Mouse (Mus musculus) heart, embryonic 14.5 days (tissue): Measurements from ENCODE around the gene Anks1b. TPM values are rescaled to one million over a fixed set of nuclear protein-coding genes. Genes with fewer than 3 reads are reported as not detected.

ENCODE experiments used
- ATAC-seq: fragments of 200-750 bp; cut with Nextera tagmentation; 2 replicates; pipeline ENCODE4 v1.8.0; 2017; ENCODE audit warnings: low read depth, moderate TSS enrichment; ENCODE audit not compliant: insufficient number of reproducible peaks, insufficient read depth, low FRiP score
- H3K27ac ChIP-seq, 2 experiments: fragments of 200-500 bp in 1 of 2; fragments of 300-500 bp in 1 of 2; sonication (generic) in 1 of 2; replicated peaks in 1 of 2; 2 replicates each; pipeline ENCODE4 v1.5.1; 2012 to 2014; ENCODE audit warnings: low read depth in 2 of 2, low read length in 2 of 2, control low read depth in 1 of 2, mild to moderate bottlenecking in 1 of 2, mixed read lengths in 1 of 2; ENCODE audit not compliant: control insufficient read depth in 1 of 2, insufficient read depth in 1 of 2
- H3K27me3 ChIP-seq: fragments of 300-500 bp; sonication (generic); 2 replicates; pipeline ENCODE4 v1.6.1; 2014; ENCODE audit warnings: mild to moderate bottlenecking, low read length, control low read depth; ENCODE audit not compliant: control insufficient read depth, insufficient read depth
- H3K36me3 ChIP-seq: fragments of 300-500 bp; sonication (generic); 2 replicates; pipeline ENCODE4 v1.6.1; 2014; ENCODE audit warnings: mild to moderate bottlenecking, control low read depth, low read length, mixed read lengths; ENCODE audit not compliant: control insufficient read depth, insufficient read depth
- H3K4me1 ChIP-seq, 2 experiments: fragments of 200-500 bp in 1 of 2; fragments of 300-500 bp in 1 of 2; sonication (generic) in 1 of 2; 2 replicates each; pipeline ENCODE4 v1.6.1; 2012 to 2014; ENCODE audit warnings: low read length in 2 of 2, control low read depth in 1 of 2, mixed read lengths in 1 of 2; ENCODE audit not compliant: control insufficient read depth in 2 of 2, insufficient read depth in 2 of 2
- H3K4me2 ChIP-seq: fragments of 300-500 bp; sonication (generic); 2 replicates; pipeline ENCODE4 v1.6.1; 2014; ENCODE audit warnings: mild to moderate bottlenecking, low read length
- H3K4me3 ChIP-seq, 2 experiments: fragments of 200-500 bp in 1 of 2; fragments of 300-500 bp in 1 of 2; sonication (generic) in 1 of 2; 2 replicates each; pipeline ENCODE4 v1.5.1; 2012 to 2014; ENCODE audit warnings: low read length in 2 of 2, mild to moderate bottlenecking in 2 of 2, control low read depth in 1 of 2, low read depth in 1 of 2, moderate library complexity in 1 of 2; ENCODE audit not compliant: control insufficient read depth in 1 of 2, insufficient read depth in 1 of 2
- H3K9ac ChIP-seq: fragments of 300-500 bp; sonication (generic); 2 replicates; pipeline ENCODE4 v1.6.1; 2014; ENCODE audit warnings: mild to moderate bottlenecking, low read length
- H3K9me3 ChIP-seq: fragments of 300-500 bp; sonication (generic); 2 replicates; pipeline ENCODE4 v1.6.1; 2016; ENCODE audit warnings: low read length, control low read depth; ENCODE audit not compliant: control insufficient read depth
- WGBS: fragments of 180-500 bp; shearing (Covaris S2); extraction: QIAGEN DNeasy Blood & Tissue Kit; methylation state at CpG from one replicate; pipeline ENCODE4 v1.1.7; 2014; 5-methylcytosine and 5-hydroxymethylcytosine counted together
- polyA plus RNA-seq: library from polyadenylated mRNA; unstranded; fragments of >200 nt; fragmentation: Nextera tagmentation; extraction: Ambion mirVana; gene quantifications from 2 replicates; pipeline ENCODE4 v1.2.1, GENCODE M21; 2014

Anks1b gene
- polyA plus RNA-seq, 1 experiment from 2014 or later = 0.14 TPM

- no peak overlapping the region for H3K27ac ChIP-seq
- H3K9me3 ChIP-seq = no peaks in the 10 kb centered on the region
- H3K4me1 ChIP-seq = no peaks in the 10 kb centered on the region
- no peaks in the 10 kb centered on the region for H3K27me3 ChIP-seq
- H3K4me2 ChIP-seq = no peak overlapping the region
- H3K4me3 ChIP-seq = no peak overlapping the region
- 89% methylated on average over 5 of the region's 5 CpGs for WGBS
- H3K9ac ChIP-seq = no peak overlapping the region
- ATAC-seq = no peak
- H3K36me3 ChIP-seq = no peaks in the 10 kb centered on the region
Measured at GRCm38 (mm10) chr10:90688153-90688552, 814.8 kb downstream of the Anks1b start.

- Histone ChIP-seq H3K4me3 (no peak overlapping the region), H3K4me2 (no peak overlapping the region), H3K9ac (no peak overlapping the region), H3K9me3 (no peaks in the 10 kb centered on the region), H3K36me3 (no peaks in the 10 kb centered on the region), H3K4me1 (no peaks in the 10 kb centered on the region), H3K27me3 (no peaks in the 10 kb centered on the region), H3K27ac (no peak overlapping the region)
- 77% methylated on average over 13 of the region's 13 CpGs for WGBS
- no peak for ATAC-seq
Measured at GRCm38 (mm10) chr10:90688696-90689252, 815.5 kb downstream of the Anks1b start.

GRCm38 (mm10) chr10:90689854-90690513 is 816.7 kb downstream of the Anks1b start:
- Histone ChIP-seq H3K27me3 (no peaks in the 10 kb centered on the region), H3K4me1 (no peaks in the 10 kb centered on the region), H3K36me3 (no peaks in the 10 kb centered on the region), H3K9me3 (no peaks in the 10 kb centered on the region), H3K4me3 (no peak overlapping the region), H3K4me2 (no peak overlapping the region), H3K27ac (no peak overlapping the region), H3K9ac (no peak overlapping the region)
- 55% methylated on average over 11 of the region's 11 CpGs for WGBS
- ATAC-seq = no peak

- ATAC-seq = no peak
- H3K4me1 ChIP-seq = no peaks in the 10 kb centered on the region
Measured at GRCm38 (mm10) chr10:90696687-90697086, 823.4 kb downstream of the Anks1b start.

GRCm38 (mm10) chr10:90697413-90697812 is 824.1 kb downstream of the Anks1b start:
- H3K36me3 ChIP-seq = no peaks in the 10 kb centered on the region
- WGBS = 37% methylated on average over 8 of the region's 8 CpGs
- no peaks in the 10 kb centered on the region for H3K27me3 ChIP-seq
- H3K4me1 ChIP-seq = no peaks in the 10 kb centered on the region
- H3K9ac ChIP-seq = no peak overlapping the region
- H3K4me2 ChIP-seq = no peak overlapping the region
- no peaks in the 10 kb centered on the region for H3K9me3 ChIP-seq
- no peak overlapping the region for H3K4me3 ChIP-seq
- ATAC-seq = no peak
- no peak overlapping the region for H3K27ac ChIP-seq

More at GRCm38 (mm10) chr10:90696687-90697086, 823.4 kb downstream of the Anks1b start:
- no peak overlapping the region for H3K9ac ChIP-seq
- no peak overlapping the region for H3K27ac ChIP-seq
- H3K9me3 ChIP-seq = no peaks in the 10 kb centered on the region
- H3K4me2 ChIP-seq = no peak overlapping the region
- H3K27me3 ChIP-seq = no peaks in the 10 kb centered on the region
- H3K36me3 ChIP-seq = no peaks in the 10 kb centered on the region
- H3K4me3 ChIP-seq = no peak overlapping the region
- WGBS = 71% methylated on average over 5 of the region's 5 CpGs

GRCm38 (mm10) chr10:90699211-90699610 is 825.9 kb downstream of the Anks1b start:
- Histone ChIP-seq H3K4me1 (no peaks in the 10 kb centered on the region), H3K4me3 (no peak overlapping the region), H3K9ac (no peak overlapping the region), H3K36me3 (no peaks in the 10 kb centered on the region), H3K4me2 (no peak overlapping the region), H3K9me3 (no peaks in the 10 kb centered on the region), H3K27me3 (no peaks in the 10 kb centered on the region), H3K27ac (no peak overlapping the region)
- WGBS = 81% methylated on average over 12 of the region's 12 CpGs
- no peak for ATAC-seq

GRCm38 (mm10) chr10:90704602-90705001 is 831.3 kb downstream of the Anks1b start:
- Histone ChIP-seq H3K27me3 (no peaks in the 10 kb centered on the region), H3K27ac (no peak overlapping the region), H3K4me3 (no peak overlapping the region), H3K4me2 (no peak overlapping the region), H3K9me3 (no peaks in the 10 kb centered on the region), H3K36me3 (no peaks in the 10 kb centered on the region), H3K9ac (no peak overlapping the region), H3K4me1 (no peaks in the 10 kb centered on the region)
- 83% methylated on average over 10 of the region's 10 CpGs for WGBS
- no peak for ATAC-seq
